Mouse (Mus musculus): ENCODE measurements around the gene C1qtnf2. TPM values are rescaled to one million over a fixed set of nuclear protein-coding genes. Genes with fewer than 3 reads are reported as not detected.
A peak's percentile ranks its signal among the peaks of the same experiment; 100 is the strongest.

Gene C1qtnf2
- total RNA-seq (2021): 1 to 10 TPM; 3.0 to 3.8 TPM
- long read RNA-seq, experiment 1, transcript C1qtnf2-201 (4 exons, 1,211 nt): major isoform, 5 of 5 reads
- long read RNA-seq, experiment 1, partial matches to known transcripts: 0 of 5 reads
- long read RNA-seq, experiment 1, other reads (novel, unspliced or antisense): 0 of 5 reads
- long read RNA-seq, experiment 2, partial matches to known transcripts: 0 of 6 reads
- long read RNA-seq, experiment 2, other reads (novel, unspliced or antisense): 2 of 6 reads

GRCm38 (mm10) chr11:43474225-43474774 is at the start of gene C1qtnf2:
Gene C1qtnf2, plus strand, starts transcription at chr11:43474276.
- intact Hi-C loops (cut with DNase I): no loop called here
- DNase-seq: peak; percentile 37 to 42

- no peak for DNase-seq
- intact Hi-C loops (cut with DNase I): no loop called here
These were observed 49.7 kb upstream of the C1qtnf2 start for GRCm38 (mm10) chr11:43424386-43424785.

GRCm38 (mm10) chr11:43425166-43425709 is 48.8 kb upstream of the C1qtnf2 start:
- intact Hi-C loops (cut with DNase I): no loop called here
- DNase-seq: no peak

- DNase-seq: peak; percentile 64 to 74
- intact Hi-C loops (cut with DNase I): no loop called here
These were observed 48.2 kb upstream of the C1qtnf2 start, which contains the start of gene Pttg1 for GRCm38 (mm10) chr11:43425824-43426413. Gene Pttg1, minus strand, starts transcription at chr11:43426251.

- peak in 1 of 2 experiments; percentile 17 for DNase-seq
- intact Hi-C loops (cut with DNase I): no loop called here
These were observed 47.6 kb upstream of the C1qtnf2 start for GRCm38 (mm10) chr11:43426414-43426884.

GRCm38 (mm10) chr11:43433254-43434023 is 40.6 kb upstream of the C1qtnf2 start, which contains the start of gene Slu7:
Gene Slu7, plus strand, starts transcription at chr11:43433744.
- DNase-seq: peak; percentile 55 to 57
- intact Hi-C loops (cut with DNase I): no loop called here

GRCm38 (mm10) chr11:43434024-43434407 is 40.1 kb upstream of the C1qtnf2 start:
- DNase-seq: no peak
- intact Hi-C loops (cut with DNase I): no loop called here

- DNase-seq: no peak
- intact Hi-C loops (cut with DNase I): no loop called here
These were observed 33.0 kb upstream of the C1qtnf2 start for GRCm38 (mm10) chr11:43441121-43441520.

- intact Hi-C loops (cut with DNase I): no loop called here
- no peak for DNase-seq
These were observed 30.9 kb upstream of the C1qtnf2 start for GRCm38 (mm10) chr11:43443183-43443582.

GRCm38 (mm10) chr11:43449916-43450315 is 24.2 kb upstream of the C1qtnf2 start:
- DNase-seq: no peak

GRCm38 (mm10) chr11:43451322-43451721 is 22.8 kb upstream of the C1qtnf2 start:
- no peak for DNase-seq
- intact Hi-C loops (cut with DNase I): loop anchor here (5.0 kb wide), 1 partner anchor 41 kb away; no protein-coding TSS in a partner anchor

More at GRCm38 (mm10) chr11:43449916-43450315, 24.2 kb upstream of the C1qtnf2 start:
- intact Hi-C loops (cut with DNase I): loop anchor here (5.0 kb wide), 1 partner anchor 42 kb away; no protein-coding TSS in a partner anchor

GRCm38 (mm10) chr11:43452266-43452665 is 21.8 kb upstream of the C1qtnf2 start:
- intact Hi-C loops (cut with DNase I): loop anchor here (5.0 kb wide), 1 partner anchor 40 kb away; no protein-coding TSS in a partner anchor
- no peak for DNase-seq

- DNase-seq: no peak
- intact Hi-C loops (cut with DNase I): no loop called here
These were observed 10.9 kb upstream of the C1qtnf2 start for GRCm38 (mm10) chr11:43463204-43463603.

- intact Hi-C loops (cut with DNase I): no loop called here
- DNase-seq: peak in 1 of 2 experiments; percentile 21
These were observed 4.0 kb upstream of the C1qtnf2 start for GRCm38 (mm10) chr11:43470118-43470517.

GRCm38 (mm10) chr11:43470881-43471820 is 2.9 kb upstream of the C1qtnf2 start:
- no peak for DNase-seq
- intact Hi-C loops (cut with DNase I): no loop called here

GRCm38 (mm10) chr11:43473115-43473514 is 961 bp upstream of the C1qtnf2 start:
- intact Hi-C loops (cut with DNase I): no loop called here
- no peak for DNase-seq

GRCm38 (mm10) chr11:43473635-43474224 is 346 bp upstream of the C1qtnf2 start:
- no peak for DNase-seq
- intact Hi-C loops (cut with DNase I): no loop called here

- intact Hi-C loops (cut with DNase I): no loop called here
- no peak for DNase-seq
These were observed 5.3 kb downstream of the C1qtnf2 start for GRCm38 (mm10) chr11:43479376-43479775.

- DNase-seq: no peak
- intact Hi-C loops (cut with DNase I): no loop called here
These were observed 6.5 kb downstream of the C1qtnf2 start for GRCm38 (mm10) chr11:43480561-43480960.

Measured in gastrocnemius, postnatal 36 days (tissue).